Mouse (Mus musculus): Measurements from ENCODE around the gene Dglucy. TPM values are rescaled to one million over a fixed set of nuclear protein-coding genes. Genes with fewer than 3 reads are reported as not detected.

Dglucy gene
- 4.2 and 5.2 TPM in 2 replicates for polyA plus RNA-seq (2011; ENCODE audit: insufficient read depth, insufficient read length, low replicate concordance, missing spikeins)

DNA sequence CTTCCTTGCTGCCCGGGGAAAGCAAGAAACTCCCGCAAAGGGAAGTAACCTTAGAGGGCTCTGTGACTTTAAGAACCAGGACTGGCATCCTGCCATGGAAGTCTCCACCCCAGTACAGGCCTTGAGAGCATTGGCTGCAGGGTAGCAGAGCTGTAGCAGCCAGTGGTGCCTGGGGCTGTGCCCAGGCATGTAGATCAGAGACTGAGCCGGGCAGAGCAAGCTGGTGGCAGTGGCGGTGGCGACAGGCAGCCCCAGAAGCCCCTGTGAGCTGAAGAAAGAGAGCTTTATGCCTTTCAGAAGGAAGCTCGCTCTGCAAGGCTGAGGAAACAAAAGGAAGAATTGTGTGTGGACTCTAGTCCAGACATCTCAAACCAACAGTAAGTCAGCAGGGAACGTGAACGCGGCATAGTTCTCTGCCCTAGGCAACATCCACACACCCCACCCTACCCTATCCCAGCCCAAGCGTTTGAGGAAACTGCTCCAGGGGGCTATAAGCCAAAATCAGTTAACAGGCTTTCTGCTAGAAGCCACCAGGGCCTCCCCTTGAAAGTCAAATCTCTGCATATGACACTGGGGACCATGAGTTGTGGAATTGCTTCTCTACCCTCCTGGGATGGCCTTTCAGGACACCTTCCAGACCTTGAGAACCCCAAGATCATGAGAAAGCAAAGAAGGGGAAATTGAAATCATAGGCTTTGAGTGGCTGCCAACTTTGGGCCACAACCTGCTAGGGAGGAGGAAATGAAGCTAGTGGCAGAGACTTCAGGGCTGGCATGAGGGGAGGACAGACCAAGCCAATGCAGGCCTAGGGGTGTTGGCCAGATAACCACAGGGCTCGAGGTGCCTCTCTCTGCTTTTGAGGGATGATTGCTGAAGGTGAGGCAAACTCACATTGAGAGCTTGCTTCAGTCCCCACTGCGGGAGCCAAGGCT is at the start of gene Dglucy:
TSS of gene Dglucy (plus strand) at position 124 of the 932 bp plus-strand sequence.
- Histone ChIP-seq H3K4me1 (ENCODE audit: control insufficient read depth, insufficient read depth, low read length) (peaks cover 11% of the 10 kb centered on the region), H3K4me3 (replicated peaks; ENCODE audit: control insufficient read depth, low read depth, low read length) (peak within 1 kb of the TSS; percentile 56), H3K27ac (ENCODE audit: control insufficient read depth, insufficient read depth, low read depth, low read length, poor library complexity) (peak within 1 kb of the TSS; percentile 93)
- TF ChIP-seq POLR2A (IDR thresholded peaks at IDR 0.05; ENCODE audit: borderline replicate concordance, control insufficient read depth, low read depth, low read length) (peak; percentile 98), CTCF (IDR thresholded peaks at IDR 0.05; ENCODE audit: control insufficient read depth, insufficient read depth, low read length) (no peak)
- 4% methylated on average over 12 of the region's 12 CpGs for WGBS

DNA sequence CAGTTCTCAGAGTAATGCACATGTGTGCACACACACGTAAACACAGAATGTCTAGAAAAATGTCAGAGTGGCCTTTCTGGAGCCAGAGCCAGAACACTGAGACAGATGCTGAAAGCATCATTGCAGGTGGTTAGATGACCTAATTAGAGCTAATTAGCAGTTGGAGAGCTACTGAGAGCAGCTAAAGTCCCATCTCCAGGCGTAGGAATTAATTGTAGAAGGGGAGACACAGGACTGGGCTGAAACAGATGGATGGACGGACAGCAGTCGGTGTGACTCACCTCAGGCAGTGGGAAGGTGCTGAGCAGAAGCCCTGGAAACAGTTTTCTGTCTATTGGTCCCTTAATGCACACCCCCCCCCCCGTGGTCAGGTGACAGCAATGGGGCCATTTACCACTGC is 43.7 kb upstream of the Dglucy start:
- Histone ChIP-seq H3K27ac (ENCODE audit: control insufficient read depth, insufficient read depth, low read depth, low read length, poor library complexity) (no peak overlapping the region), H3K4me3 (replicated peaks; ENCODE audit: control insufficient read depth, low read depth, low read length) (no peak overlapping the region), H3K4me1 (ENCODE audit: control insufficient read depth, insufficient read depth, low read length) (no peaks in the 10 kb centered on the region; the same call in 1 of the 2 replicates)
- WGBS: 84% methylated on average over 5 of the region's 5 CpGs
- TF ChIP-seq CTCF (IDR thresholded peaks at IDR 0.05; ENCODE audit: control insufficient read depth, insufficient read depth, low read length): no peak
- no peak for TF ChIP-seq POLR2A (IDR thresholded peaks at IDR 0.05; ENCODE audit: borderline replicate concordance, control insufficient read depth, low read depth, low read length)

DNA sequence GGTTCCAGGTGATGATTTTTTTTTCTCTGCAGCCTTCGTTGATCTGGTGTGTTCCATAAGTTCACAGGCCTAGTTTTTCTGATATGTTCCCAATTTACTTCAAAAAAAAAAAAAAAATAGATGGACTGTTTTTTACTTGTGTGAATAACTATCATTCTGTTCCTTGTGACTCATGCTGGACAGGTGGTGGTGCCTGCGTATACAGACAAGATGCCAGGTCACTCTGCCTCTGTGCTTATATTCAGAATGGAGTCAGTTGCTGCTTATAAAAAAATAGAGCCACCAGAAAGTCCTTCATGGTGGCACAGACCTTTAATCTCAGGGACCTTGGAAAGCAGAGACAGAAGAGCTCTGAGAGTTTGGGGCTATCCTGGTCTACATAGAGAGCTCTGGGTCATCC is 43.3 kb upstream of the Dglucy start:
- Histone ChIP-seq H3K27ac (ENCODE audit: control insufficient read depth, insufficient read depth, low read depth, low read length, poor library complexity) (no peak overlapping the region), H3K4me3 (replicated peaks; ENCODE audit: control insufficient read depth, low read depth, low read length) (no peak overlapping the region), H3K4me1 (ENCODE audit: control insufficient read depth, insufficient read depth, low read length) (no peaks in the 10 kb centered on the region; the same call in 1 of the 2 replicates)
- 93% methylated on average over 2 of the region's 2 CpGs for WGBS
- TF ChIP-seq POLR2A (IDR thresholded peaks at IDR 0.05; ENCODE audit: borderline replicate concordance, control insufficient read depth, low read depth, low read length) (no peak), CTCF (IDR thresholded peaks at IDR 0.05; ENCODE audit: control insufficient read depth, insufficient read depth, low read length) (no peak)

DNA sequence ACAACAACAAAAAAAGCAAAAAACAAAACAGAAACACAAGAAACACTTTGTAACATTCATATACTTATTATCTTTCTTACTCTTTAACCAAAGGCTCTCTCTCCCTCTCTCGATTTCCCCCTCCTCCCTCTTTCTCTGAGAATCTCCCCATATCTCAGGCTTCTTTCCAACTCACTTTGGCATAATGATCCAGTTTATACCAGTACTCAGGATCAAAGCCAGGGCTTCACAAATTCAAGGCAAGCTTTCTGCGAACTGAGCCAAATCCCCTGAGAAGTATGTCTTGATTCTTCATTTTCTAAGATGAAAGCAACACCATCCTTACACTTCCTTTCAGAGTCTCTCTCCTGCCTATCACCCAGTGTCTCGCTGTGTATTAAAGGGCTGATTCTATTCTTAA is 40.4 kb upstream of the Dglucy start:
- Histone ChIP-seq H3K27ac (ENCODE audit: control insufficient read depth, insufficient read depth, low read depth, low read length, poor library complexity) (no peak overlapping the region), H3K4me1 (ENCODE audit: control insufficient read depth, insufficient read depth, low read length) (no peaks in the 10 kb centered on the region), H3K4me3 (replicated peaks; ENCODE audit: control insufficient read depth, low read depth, low read length) (no peak overlapping the region)
- WGBS: 77% methylated on average over 3 of the region's 3 CpGs
- TF ChIP-seq POLR2A (IDR thresholded peaks at IDR 0.05; ENCODE audit: borderline replicate concordance, control insufficient read depth, low read depth, low read length) (no peak), CTCF (IDR thresholded peaks at IDR 0.05; ENCODE audit: control insufficient read depth, insufficient read depth, low read length) (no peak)

DNA sequence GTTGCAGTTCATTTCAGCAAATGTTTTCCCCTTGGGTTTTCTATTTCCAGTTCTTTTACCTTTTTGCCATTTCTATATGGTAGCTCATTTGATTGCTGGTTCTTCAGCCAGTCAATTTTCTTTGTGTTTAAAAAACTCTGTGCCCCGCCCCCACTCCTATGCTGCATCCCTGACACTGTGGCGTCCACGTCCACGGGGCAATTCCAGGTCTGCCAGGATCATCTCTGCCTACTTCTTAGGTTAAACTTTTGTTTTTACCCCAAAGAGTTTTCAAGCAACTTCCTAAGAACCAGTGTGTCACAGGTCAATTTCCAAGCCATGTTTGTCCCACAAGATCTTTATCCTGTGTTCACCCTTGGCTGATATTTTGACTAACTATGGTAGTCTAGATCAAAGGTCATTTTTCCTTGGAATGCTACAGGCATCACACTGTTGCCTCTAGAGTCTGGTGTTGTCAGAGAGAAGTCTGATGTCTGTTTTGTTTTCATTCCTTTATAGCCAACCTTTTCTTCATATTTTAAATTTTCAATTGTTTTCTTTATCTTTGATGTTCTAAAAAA is 39.8 kb upstream of the Dglucy start:
- Histone ChIP-seq H3K4me1 (ENCODE audit: control insufficient read depth, insufficient read depth, low read length) (no peaks in the 10 kb centered on the region), H3K27ac (ENCODE audit: control insufficient read depth, insufficient read depth, low read depth, low read length, poor library complexity) (no peak overlapping the region), H3K4me3 (replicated peaks; ENCODE audit: control insufficient read depth, low read depth, low read length) (no peak overlapping the region)
- TF ChIP-seq POLR2A (IDR thresholded peaks at IDR 0.05; ENCODE audit: borderline replicate concordance, control insufficient read depth, low read depth, low read length) (no peak), CTCF (IDR thresholded peaks at IDR 0.05; ENCODE audit: control insufficient read depth, insufficient read depth, low read length) (no peak)
- 79% methylated on average over 4 of the region's 4 CpGs for WGBS

DNA sequence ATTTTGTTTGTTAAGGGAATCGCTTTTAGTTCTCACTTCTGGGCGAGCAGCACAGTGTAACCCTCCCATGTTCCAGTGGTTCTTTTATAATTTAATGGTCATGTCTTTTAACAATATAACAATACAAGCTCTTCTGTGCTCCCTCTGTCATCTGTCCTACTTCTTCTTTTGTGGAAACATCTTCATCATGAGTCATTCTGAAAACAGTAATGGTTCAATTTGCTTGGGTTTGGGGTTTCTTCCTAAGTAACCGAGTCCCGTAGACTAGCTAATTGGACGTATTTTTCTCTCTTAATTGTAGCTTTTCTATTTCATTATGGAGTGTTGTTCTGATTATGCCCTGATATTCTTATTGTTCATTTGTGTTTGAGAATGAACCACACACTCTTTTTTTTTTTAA is 38.5 kb upstream of the Dglucy start:
- H3K4me1 ChIP-seq (ENCODE audit: control insufficient read depth, insufficient read depth, low read length): no peaks in the 10 kb centered on the region
- 64% methylated on average over 5 of the region's 5 CpGs for WGBS
- no peak overlapping the region for H3K27ac ChIP-seq (ENCODE audit: control insufficient read depth, insufficient read depth, low read depth, low read length, poor library complexity)
- H3K4me3 ChIP-seq (replicated peaks; ENCODE audit: control insufficient read depth, low read depth, low read length): no peak overlapping the region
- no peak for TF ChIP-seq POLR2A (IDR thresholded peaks at IDR 0.05; ENCODE audit: borderline replicate concordance, control insufficient read depth, low read depth, low read length)

DNA sequence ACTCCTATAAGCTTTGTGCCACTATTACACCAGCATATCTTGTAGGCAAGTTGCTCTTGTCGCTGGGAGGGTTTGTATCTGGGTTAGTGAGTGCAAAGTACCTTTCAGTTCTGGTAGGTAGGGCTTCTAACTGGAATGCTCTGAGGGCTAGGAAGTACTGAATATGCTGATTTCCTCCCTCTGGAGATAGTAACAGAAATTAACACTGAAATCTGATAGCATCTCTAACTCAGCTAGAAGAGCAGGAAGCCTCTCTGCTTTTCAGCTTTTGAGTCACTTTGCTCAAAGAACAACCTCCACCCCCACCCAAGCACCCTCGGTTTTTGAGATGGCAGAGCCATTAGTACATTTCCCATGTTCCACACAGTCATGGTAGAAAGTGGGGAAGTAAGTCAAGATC is 36.4 kb upstream of the Dglucy start:
- H3K4me1 ChIP-seq (ENCODE audit: control insufficient read depth, insufficient read depth, low read length): no peaks in the 10 kb centered on the region
- 65% methylated on average over 2 of the region's 2 CpGs for WGBS
- TF ChIP-seq POLR2A (IDR thresholded peaks at IDR 0.05; ENCODE audit: borderline replicate concordance, control insufficient read depth, low read depth, low read length) (no peak), CTCF (IDR thresholded peaks at IDR 0.05; ENCODE audit: control insufficient read depth, insufficient read depth, low read length) (no peak)
- no peak overlapping the region for H3K27ac ChIP-seq (ENCODE audit: control insufficient read depth, insufficient read depth, low read depth, low read length, poor library complexity)
- H3K4me3 ChIP-seq (replicated peaks; ENCODE audit: control insufficient read depth, low read depth, low read length): no peak overlapping the region

DNA sequence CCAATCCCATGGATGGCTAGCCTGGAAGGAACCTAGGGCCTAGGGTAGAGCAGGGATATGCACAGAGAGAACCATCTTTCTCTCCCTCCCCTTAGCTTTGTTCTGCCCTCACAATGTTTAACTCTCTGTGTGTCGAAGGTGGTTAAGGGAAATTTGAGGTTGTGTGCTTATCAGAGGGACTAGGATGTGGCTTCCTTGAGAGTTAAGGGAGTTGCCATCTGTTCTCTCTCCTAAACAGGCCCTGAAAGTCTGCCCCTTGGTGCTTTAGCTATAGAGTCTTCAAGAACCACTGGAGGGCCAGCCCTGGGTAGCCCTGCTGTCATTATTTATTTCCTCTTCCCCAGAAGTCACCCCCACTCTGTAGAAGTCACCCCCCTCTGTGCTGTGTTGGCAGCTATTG is 25.9 kb upstream of the Dglucy start:
- WGBS: 18% methylated on average over 1 of the region's 1 CpGs
- TF ChIP-seq CTCF (IDR thresholded peaks at IDR 0.05; ENCODE audit: control insufficient read depth, insufficient read depth, low read length): no peak
- no peak for TF ChIP-seq POLR2A (IDR thresholded peaks at IDR 0.05; ENCODE audit: borderline replicate concordance, control insufficient read depth, low read depth, low read length)
- H3K4me3 ChIP-seq (replicated peaks; ENCODE audit: control insufficient read depth, low read depth, low read length): no peak overlapping the region
- H3K4me1 ChIP-seq (ENCODE audit: control insufficient read depth, insufficient read depth, low read length): no peaks in the 10 kb centered on the region; the same call in none of the 2 replicates
- no peak overlapping the region for H3K27ac ChIP-seq (ENCODE audit: control insufficient read depth, insufficient read depth, low read depth, low read length, poor library complexity)

Data from bone marrow, adult 2 months (tissue).